Mouse (Mus musculus) thymus, adult 2 months (tissue): ENCODE measurements around the gene Rtn4r. TPM values are rescaled to one million over a fixed set of nuclear protein-coding genes. Genes with fewer than 3 reads are reported as not detected.

ENCODE experiments used
- DNase-seq: peaks from one replicate; pipeline ENCODE4 v3.0.0; 2021
- H3K27ac ChIP-seq: fragments of 200-500 bp; 2 replicates; pipeline ENCODE4 v1.5.1; 2012; ENCODE audit warnings: low read length, control low read depth; ENCODE audit not compliant: control insufficient read depth, insufficient read depth
- H3K27me3 ChIP-seq: fragments of 200-500 bp; 2 replicates; pipeline ENCODE4 v1.6.1; 2012; ENCODE audit warnings: mild to moderate bottlenecking, low read length, moderate library complexity, mixed read lengths; ENCODE audit not compliant: control insufficient read depth, insufficient read depth
- H3K36me3 ChIP-seq: fragments of 200-500 bp; 2 replicates; pipeline ENCODE4 v1.6.1; 2012; ENCODE audit warnings: mild to moderate bottlenecking, low read length, moderate library complexity; ENCODE audit not compliant: control insufficient read depth, insufficient read depth
- H3K4me1 ChIP-seq: fragments of 200-500 bp; replicated peaks from 2 replicates; pipeline ENCODE4 v1.6.1; 2012; ENCODE audit warnings: low read length; ENCODE audit not compliant: control insufficient read depth, insufficient read depth
- H3K4me3 ChIP-seq: fragments of 200-500 bp; 2 replicates; pipeline ENCODE4 v1.5.1; 2012; ENCODE audit warnings: mild to moderate bottlenecking, low read length, control low read depth, moderate library complexity; ENCODE audit not compliant: control insufficient read depth, insufficient read depth
- CTCF ChIP-seq: fragments of 200-500 bp; IDR thresholded peaks from 2 replicates; pipeline ENCODE4 v1.5.1; 2012; ENCODE audit warnings: mild to moderate bottlenecking, control low read depth, low read length, moderate library complexity, borderline replicate concordance; ENCODE audit not compliant: control insufficient read depth, poor library complexity, insufficient read depth; ENCODE audit errors: extremely low read depth
- POLR2A ChIP-seq: fragments of 200-500 bp; IDR thresholded peaks from 2 replicates; pipeline ENCODE4 v1.6.1; 2012; ENCODE audit warnings: mild to moderate bottlenecking, low read length, control low read depth, moderate library complexity; ENCODE audit not compliant: control insufficient read depth, poor library complexity, insufficient read depth; ENCODE audit errors: extremely low read depth
- WGBS: fragments of 180-500 bp; shearing (Covaris S2); methylation state at CpG from one replicate; pipeline ENCODE4 v1.1.7; 2018; 5-methylcytosine and 5-hydroxymethylcytosine counted together
- polyA plus RNA-seq: library from polyadenylated mRNA; depleted of rRNA; stranded (reverse); fragments of >200 nt; gene quantifications from 2 replicates; pipeline ENCODE4 v1.2.3, GENCODE M21; 2012

Gene Rtn4r
- polyA plus RNA-seq, 1 experiment = 6.6 TPM

DNA sequence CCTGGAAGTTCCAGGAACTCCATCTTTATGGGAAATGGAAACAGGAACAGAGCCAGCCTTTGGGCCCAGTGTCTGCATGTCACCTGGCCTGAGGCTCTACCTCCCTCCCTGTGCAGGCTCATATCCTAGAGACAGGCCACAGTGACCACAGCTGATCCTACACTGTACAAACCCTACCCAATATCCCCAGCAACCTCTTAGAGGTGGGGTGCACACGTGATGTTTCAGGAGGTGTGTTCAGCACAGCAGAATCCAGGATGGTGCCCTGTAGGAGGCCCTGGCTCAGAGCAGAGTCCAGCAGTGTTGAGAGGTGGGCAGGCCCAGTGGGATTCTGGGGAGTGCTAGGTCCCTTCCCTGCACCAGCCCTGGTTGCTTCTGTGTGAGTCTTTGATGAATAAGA, 4.0 kb upstream of the Rtn4r start:
- no peak for DNase-seq

DNA sequence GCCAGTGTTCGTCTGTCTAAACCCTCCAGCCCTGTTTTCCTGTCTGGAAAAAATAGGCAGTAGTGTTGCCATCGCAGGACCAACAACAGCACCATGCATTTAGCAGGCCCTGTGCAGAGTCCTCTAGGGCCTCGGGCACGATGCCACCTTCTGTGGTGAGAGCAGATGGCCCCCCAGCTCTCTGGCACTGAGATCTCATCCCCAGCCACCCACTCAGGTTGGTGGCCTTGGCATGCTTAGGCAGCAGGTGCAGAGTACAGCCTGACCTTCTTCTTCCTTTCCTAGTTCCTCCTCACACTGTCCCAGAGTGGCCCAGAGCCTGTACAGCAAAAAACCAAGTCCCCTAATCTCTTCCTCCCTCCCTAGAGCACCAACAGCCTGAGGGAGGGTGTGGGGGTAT, 3.4 kb upstream of the Rtn4r start:
- no peak for TF ChIP-seq POLR2A
- no peak for TF ChIP-seq CTCF
- Histone ChIP-seq H3K27me3 (peaks cover 9% of the 10 kb centered on the region; the same call in 1 of the 2 replicates), H3K36me3 (no peaks in the 10 kb centered on the region), H3K27ac (no peak overlapping the region), H3K4me3 (no peak overlapping the region), H3K4me1 (peaks cover 12% of the 10 kb centered on the region)
- WGBS = 37% methylated on average over 4 of the region's 4 CpGs
- no peak for DNase-seq

More for the DNA sequence above, 4.0 kb upstream of the Rtn4r start:
- TF ChIP-seq POLR2A (no peak), CTCF (no peak)
- 44% methylated on average over 1 of the region's 1 CpGs for WGBS
- Histone ChIP-seq H3K36me3 (no peaks in the 10 kb centered on the region), H3K4me3 (no peak overlapping the region), H3K27me3 (peaks cover 9% of the 10 kb centered on the region; the same call in 1 of the 2 replicates), H3K4me1 (peaks cover 12% of the 10 kb centered on the region), H3K27ac (no peak overlapping the region)

DNA sequence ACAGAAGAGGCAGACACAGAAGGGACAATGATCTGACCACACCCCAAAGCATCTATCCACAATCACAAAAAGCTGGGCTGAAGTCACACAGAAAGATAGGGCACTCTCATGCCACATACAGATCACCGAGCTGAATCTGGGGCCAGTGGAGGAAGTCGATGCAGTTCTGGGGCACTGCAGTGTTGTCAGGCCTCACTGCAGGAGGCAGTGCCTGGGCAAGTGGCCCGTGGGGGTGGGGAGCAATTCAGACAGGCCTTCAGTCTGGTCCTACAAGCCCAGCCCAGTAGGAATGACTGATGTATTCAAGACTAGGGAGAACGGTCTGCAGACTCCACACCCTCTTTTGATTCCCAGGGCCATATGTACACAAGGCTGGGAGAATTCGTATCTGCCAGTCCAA, 2.8 kb upstream of the Rtn4r start:
- TF ChIP-seq POLR2A = no peak
- no peak for TF ChIP-seq CTCF
- peaks cover 9% of the 10 kb centered on the region; the same call in 1 of the 2 replicates for H3K27me3 ChIP-seq
- no peak overlapping the region for H3K4me3 ChIP-seq
- no peak overlapping the region for H3K27ac ChIP-seq
- DNase-seq = no peak
- H3K36me3 ChIP-seq = no peaks in the 10 kb centered on the region
- H3K4me1 ChIP-seq = peaks cover 12% of the 10 kb centered on the region
- 46% methylated on average over 5 of the region's 5 CpGs for WGBS

DNA sequence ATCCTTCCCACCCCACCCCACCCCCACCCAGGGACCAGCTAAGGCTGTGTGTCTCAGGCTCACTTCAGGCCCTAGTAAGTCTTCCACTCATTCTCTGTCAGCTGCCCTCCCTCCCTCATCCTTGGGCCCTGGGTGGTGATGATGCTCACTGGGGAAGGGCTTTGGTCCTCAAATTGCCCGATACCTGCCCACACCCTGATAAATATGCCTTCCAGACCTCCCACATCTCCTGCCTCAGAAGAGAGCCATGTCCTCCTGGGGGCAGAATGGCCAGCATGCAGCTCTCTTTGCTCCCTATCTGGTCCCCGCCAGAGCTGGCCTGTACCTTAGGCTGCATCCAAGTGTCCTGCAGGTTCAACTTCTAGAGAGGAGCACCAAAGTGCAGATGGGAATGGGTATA, 2.3 kb upstream of the Rtn4r start:
- 92% methylated on average over 2 of the region's 2 CpGs for WGBS
- H3K4me1 ChIP-seq = peaks cover 12% of the 10 kb centered on the region
- no peak for TF ChIP-seq POLR2A
- no peak for TF ChIP-seq CTCF

DNA sequence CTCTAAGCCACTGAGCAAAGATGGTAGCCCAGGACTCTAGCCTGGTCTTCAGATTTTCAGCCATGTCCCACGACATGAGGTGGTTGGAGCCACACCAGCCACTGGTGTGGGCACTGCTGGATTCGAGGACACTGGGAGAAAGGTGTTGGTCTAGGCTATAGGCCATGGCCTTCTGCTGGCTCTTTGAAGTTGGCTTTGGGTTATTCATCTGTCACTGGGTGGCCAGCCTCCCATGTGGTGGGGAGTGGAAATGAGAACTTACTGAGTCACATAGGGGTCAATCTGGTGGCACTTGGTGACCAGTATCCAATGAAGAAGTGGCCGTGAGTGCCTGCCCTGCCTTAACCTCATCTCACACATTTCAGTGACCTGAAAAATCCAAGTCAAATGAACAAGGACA, 1.2 kb upstream of the Rtn4r start:
- Histone ChIP-seq H3K27ac (no peak overlapping the region), H3K4me3 (no peak overlapping the region), H3K4me1 (peaks cover 12% of the 10 kb centered on the region), H3K27me3 (peaks cover 9% of the 10 kb centered on the region; the same call in 1 of the 2 replicates), H3K36me3 (no peaks in the 10 kb centered on the region)
- no peak for DNase-seq
- TF ChIP-seq CTCF (no peak), POLR2A (no peak)
- 88% methylated on average over 3 of the region's 3 CpGs for WGBS

More for the DNA sequence above, 2.3 kb upstream of the Rtn4r start:
- Histone ChIP-seq H3K36me3 (no peaks in the 10 kb centered on the region), H3K27ac (no peak overlapping the region), H3K4me3 (no peak overlapping the region), H3K27me3 (peaks cover 9% of the 10 kb centered on the region; the same call in 1 of the 2 replicates)
- no peak for DNase-seq

GRCm38 (mm10) chr16:18127871-18128563, 575 bp downstream of the Rtn4r start:
- 13% methylated on average over 52 of the region's 52 CpGs for WGBS
- DNase-seq = no peak
- TF ChIP-seq CTCF = no peak
- TF ChIP-seq POLR2A = no peak
- Histone ChIP-seq H3K27ac (no peak overlapping the region), H3K4me3 (peak overlapping the region; percentile 76), H3K27me3 (peaks cover 9% of the 10 kb centered on the region; the same call in 1 of the 2 replicates), H3K4me1 (peaks cover 12% of the 10 kb centered on the region), H3K36me3 (no peaks in the 10 kb centered on the region)

- no peaks in the 10 kb centered on the region for H3K36me3 ChIP-seq
- H3K4me1 ChIP-seq = peaks cover 12% of the 10 kb centered on the region
- TF ChIP-seq CTCF (no peak), POLR2A (no peak)
- DNase-seq = no peak
- peaks cover 9% of the 10 kb centered on the region; the same call in 1 of the 2 replicates for H3K27me3 ChIP-seq
- WGBS = 86% methylated on average over 6 of the region's 6 CpGs
- no peak overlapping the region for H3K4me3 ChIP-seq
- H3K27ac ChIP-seq = no peak overlapping the region
Observed at GRCm38 (mm10) chr16:18128564-18128935, 1.1 kb downstream of the Rtn4r start.
